Mouse (Mus musculus) bone marrow, adult 2 months (tissue): ENCODE results near the gene Slc43a2.

Source experiments
- CTCF ChIP-seq: fragments of 200-500 bp; IDR thresholded peaks from 2 replicates; pipeline ENCODE4 v1.5.1; 2011; ENCODE audit warnings: low read length, control low read depth; ENCODE audit not compliant: control insufficient read depth, insufficient read depth
- POLR2A ChIP-seq: fragments of 200-500 bp; IDR thresholded peaks from 2 replicates; pipeline ENCODE4 v1.6.1; 2011; ENCODE audit warnings: low read depth, mild to moderate bottlenecking, control low read depth, low read length, borderline replicate concordance; ENCODE audit not compliant: control insufficient read depth

DNA sequence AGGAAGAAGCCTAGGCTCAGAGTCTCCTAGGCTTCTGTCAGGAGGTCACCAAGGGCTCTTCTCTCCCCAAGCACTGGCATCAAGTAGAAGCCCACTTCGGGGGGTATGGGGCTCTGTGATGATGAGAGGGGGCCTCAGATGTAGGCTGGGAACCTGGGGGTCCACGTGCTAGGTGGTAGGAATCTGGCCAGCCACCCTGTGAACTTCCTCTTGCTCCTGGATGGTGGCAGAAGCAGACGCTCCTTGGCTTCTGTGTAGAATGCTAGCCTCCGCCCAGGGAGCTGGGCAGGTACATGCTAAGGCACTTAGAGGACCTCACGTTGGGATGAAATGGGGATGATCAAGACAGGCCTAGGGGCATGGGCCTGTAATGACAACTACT lies 29.9 kb downstream of the Slc43a2 start:
- TF ChIP-seq POLR2A (no peak), CTCF (no peak)
